Mouse (Mus musculus): ENCODE measurements around the gene Sac3d1.

DNA sequence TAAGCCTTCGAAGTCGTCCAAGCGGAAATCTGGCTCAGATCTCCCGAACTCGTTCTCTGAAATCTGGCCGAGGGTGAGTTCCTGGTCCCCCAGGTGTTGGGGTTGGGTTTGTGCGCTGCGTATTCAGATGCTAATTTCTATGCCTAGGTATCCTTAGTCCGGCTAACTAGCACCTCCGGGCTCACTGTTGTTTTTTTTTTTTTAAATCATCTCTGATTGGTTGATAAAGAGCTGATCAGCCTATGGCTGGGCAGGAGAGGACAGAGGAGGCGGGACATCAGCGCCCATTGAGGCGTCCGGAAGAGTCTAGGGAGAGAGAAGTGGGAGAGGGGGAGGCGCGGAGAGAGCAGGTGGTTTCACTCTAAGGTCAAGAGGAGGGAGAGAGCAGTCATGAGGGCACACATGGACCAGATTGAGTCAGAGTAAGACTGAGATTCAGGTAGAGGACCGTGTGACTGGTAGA, 33.0 kb downstream of the Sac3d1 start:
- no peak for TF ChIP-seq POLR2A (IDR thresholded peaks at IDR 0.05; ENCODE audit: low read depth, low read length)
- TF ChIP-seq CTCF (IDR thresholded peaks at IDR 0.05; ENCODE audit: borderline replicate concordance, insufficient read depth, low read length), result no peak

Data from embryonic fibroblast, embryonic 13.5 days (primary cell).